ENCODE assay signal across 11 mouse cellular contexts in genomic region chr17:63451311-63452006, GRCm38 (mm10). TPM values are rescaled to one million over a fixed set of nuclear protein-coding genes. Genes with fewer than 3 reads are reported as not detected.
DNase-seq lines count a peak whose midpoint lies in the region; ATAC-seq lines count a peak whose summit lies in the region.
"Had no signal": no experiment of that assay in that cellular context is flagged by ENCODE, and none has a peak within 500 bp of the region (broad histone marks: within the 10 kb centered on the region; RNA-seq: fewer than 3 reads in every experiment).

No protein-coding gene starts in this region.

- WGBS in heart, embryonic 12.5 days = 60% methylated on average over 10 of the region's 10 CpGs
- WGBS in heart, embryonic 10.5 days = 72% methylated on average over 10 of the region's 10 CpGs
- 36% methylated on average over 10 of the region's 10 CpGs for WGBS in forebrain, embryonic 13.5 days
- whole genome bisulfite sequencing in midbrain, embryonic 10.5 days = 74% methylated on average over 10 of the region's 10 CpGs

- H3K27me3 ChIP-seq in heart, embryonic 12.5 days (replicated peaks) = no peaks in the 10 kb centered on the region
- no peaks in the 10 kb centered on the region for H3K27me3 ChIP-seq in heart, embryonic 10.5 days (ENCODE audit: insufficient read depth, poor library complexity, severe bottlenecking)
- H3K27me3 ChIP-seq in forebrain, embryonic 13.5 days = no peaks in the 10 kb centered on the region
- no peaks in the 10 kb centered on the region for H3K27me3 ChIP-seq in midbrain, embryonic 10.5 days (ENCODE audit: low read depth, poor library complexity, severe bottlenecking)
- H3K27me3 ChIP-seq: liver, embryonic 13.5 days; stomach, embryonic 15.5 days had no signal

- peak overlapping the region; percentile 81 for H3K27ac ChIP-seq in heart, embryonic 12.5 days (ENCODE audit: poor library complexity, severe bottlenecking)
- no peak overlapping the region for H3K27ac ChIP-seq in heart, embryonic 10.5 days
- peak overlapping the region; percentile 37; the same call in 1 of the 2 replicates for H3K27ac ChIP-seq in forebrain, embryonic 13.5 days
- peak overlapping the region; percentile 76 for H3K27ac ChIP-seq in midbrain, embryonic 10.5 days (replicated peaks)
- H3K27ac ChIP-seq: liver, embryonic 13.5 days; stomach, embryonic 15.5 days had no signal

- H3K36me3 ChIP-seq in heart, embryonic 12.5 days = no peaks in the 10 kb centered on the region
- no peaks in the 10 kb centered on the region for H3K36me3 ChIP-seq in heart, embryonic 10.5 days
- no peaks in the 10 kb centered on the region for H3K36me3 ChIP-seq in forebrain, embryonic 13.5 days (ENCODE audit: poor library complexity, severe bottlenecking)
- H3K36me3 ChIP-seq in midbrain, embryonic 10.5 days = peaks cover 10% of the 10 kb centered on the region
- H3K36me3 ChIP-seq: liver, embryonic 13.5 days; stomach, embryonic 15.5 days had no signal

- no peak for ATAC-seq in heart, embryonic 12.5 days (ENCODE audit: insufficient number of reproducible peaks, low FRiP score)
- no peak for ATAC-seq in forebrain, embryonic 13.5 days
- ATAC-seq in CD4-positive, CD25-positive, alpha-beta regulatory T cell, adult 4 months = no peak
- ATAC-seq: inflammation-experienced regulatory T-cells, adult 6 months had no signal

- H3K4me3 ChIP-seq in heart, embryonic 12.5 days = no peak overlapping the region
- no peak overlapping the region for H3K4me3 ChIP-seq in heart, embryonic 10.5 days
- H3K4me3 ChIP-seq in forebrain, embryonic 13.5 days = no peak overlapping the region
- H3K4me3 ChIP-seq in midbrain, embryonic 10.5 days = peak overlapping the region; percentile 9; the same call in 1 of the 2 replicates
- H3K4me3 ChIP-seq: liver, embryonic 13.5 days; stomach, embryonic 15.5 days had no signal

- H3K9me3 ChIP-seq in heart, embryonic 12.5 days (replicated peaks) = no peaks in the 10 kb centered on the region
- H3K9me3 ChIP-seq in heart, embryonic 10.5 days = no peaks in the 10 kb centered on the region
- no peaks in the 10 kb centered on the region for H3K9me3 ChIP-seq in forebrain, embryonic 13.5 days (replicated peaks)
- no peaks in the 10 kb centered on the region; the same call in 1 of the 2 replicates for H3K9me3 ChIP-seq in midbrain, embryonic 10.5 days (replicated peaks)
- H3K9me3 ChIP-seq: liver, embryonic 13.5 days; stomach, embryonic 15.5 days had no signal

- H3K9ac ChIP-seq in heart, embryonic 12.5 days = no peak overlapping the region
- no peak overlapping the region; the same call in 1 of the 2 replicates for H3K9ac ChIP-seq in forebrain, embryonic 13.5 days
- H3K9ac ChIP-seq: liver, embryonic 13.5 days; stomach, embryonic 15.5 days had no signal

- H3K4me1 ChIP-seq in heart, embryonic 12.5 days (replicated peaks) = peaks cover 7% of the 10 kb centered on the region
- no peaks in the 10 kb centered on the region for H3K4me1 ChIP-seq in heart, embryonic 10.5 days
- peaks cover 7% of the 10 kb centered on the region for H3K4me1 ChIP-seq in forebrain, embryonic 13.5 days
- peaks cover 22% of the 10 kb centered on the region for H3K4me1 ChIP-seq in midbrain, embryonic 10.5 days
- H3K4me1 ChIP-seq: liver, embryonic 13.5 days; stomach, embryonic 15.5 days had no signal

- DNase-seq in heart, embryonic 10.5 days (ENCODE audit: low spot score) = no peak
- peak; percentile 27 for DNase-seq in MEL-GATA-1-ER (ENCODE audit: extremely low read depth, low read depth)
- DNase-seq in midbrain, embryonic 10.5 days (ENCODE audit: low spot score) = no peak
- DNase-seq in layer of hippocampus, postnatal 36 days = no peak
- DNase-seq in ovary, adult 18-20 months (ENCODE audit: low spot score) = no peak
- DNase-seq: liver, embryonic 13.5 days had no signal

- peak overlapping the region; percentile 43 for H3K4me2 ChIP-seq in heart, embryonic 12.5 days
- H3K4me2 ChIP-seq in forebrain, embryonic 13.5 days = 0 out of 2 replicates have a peak overlapping the region, but pooled peaks have one; percentile 27
- H3K4me2 ChIP-seq: liver, embryonic 13.5 days; stomach, embryonic 15.5 days had no signal

RNA-seq across cellular contexts. Expression of gene Fbxl17, which starts 48.4 kb away (rescaled TPM):
- polyA plus RNA-seq in heart, embryonic 12.5 days (2016; fragmentation: Nextera tagmentation; extraction: Ambion mirVana) = 7.1 and 7.6 TPM in 2 replicates
- polyA plus RNA-seq in heart, embryonic 10.5 days (2016; fragmentation: Nextera tagmentation; extraction: Ambion mirVana) = 3.2 and 4.2 TPM in 2 replicates
- polyA plus RNA-seq in forebrain, embryonic 13.5 days (2015; fragmentation: Nextera tagmentation; extraction: Ambion mirVana) = 5.6 and 7.0 TPM in 2 replicates
- polyA plus RNA-seq in midbrain, embryonic 10.5 days (2016; fragmentation: Nextera tagmentation; extraction: Ambion mirVana) = 3.7 and 6.6 TPM in 2 replicates
- total RNA-seq in layer of hippocampus, postnatal 36 days (2021) = 10 to 100 TPM; 53.8 to 55.6 TPM
- 10 to 100 TPM in 1 of 2 experiments, 1 to 10 TPM in 1; 5.0 to 11.7 TPM for polyA plus RNA-seq in CD4-positive, CD25-positive, alpha-beta regulatory T cell, adult 4 months (2017; shearing (Covaris generic))
